Mouse (Mus musculus) liver (tissue): ENCODE results near the gene Shisa3.

ENCODE experiments used
- DNase-seq: peaks from one replicate; pipeline ENCODE4 v3.0.0-alpha.2; 2020; ENCODE audit warnings: mixed read lengths

Gene Shisa3

DNA sequence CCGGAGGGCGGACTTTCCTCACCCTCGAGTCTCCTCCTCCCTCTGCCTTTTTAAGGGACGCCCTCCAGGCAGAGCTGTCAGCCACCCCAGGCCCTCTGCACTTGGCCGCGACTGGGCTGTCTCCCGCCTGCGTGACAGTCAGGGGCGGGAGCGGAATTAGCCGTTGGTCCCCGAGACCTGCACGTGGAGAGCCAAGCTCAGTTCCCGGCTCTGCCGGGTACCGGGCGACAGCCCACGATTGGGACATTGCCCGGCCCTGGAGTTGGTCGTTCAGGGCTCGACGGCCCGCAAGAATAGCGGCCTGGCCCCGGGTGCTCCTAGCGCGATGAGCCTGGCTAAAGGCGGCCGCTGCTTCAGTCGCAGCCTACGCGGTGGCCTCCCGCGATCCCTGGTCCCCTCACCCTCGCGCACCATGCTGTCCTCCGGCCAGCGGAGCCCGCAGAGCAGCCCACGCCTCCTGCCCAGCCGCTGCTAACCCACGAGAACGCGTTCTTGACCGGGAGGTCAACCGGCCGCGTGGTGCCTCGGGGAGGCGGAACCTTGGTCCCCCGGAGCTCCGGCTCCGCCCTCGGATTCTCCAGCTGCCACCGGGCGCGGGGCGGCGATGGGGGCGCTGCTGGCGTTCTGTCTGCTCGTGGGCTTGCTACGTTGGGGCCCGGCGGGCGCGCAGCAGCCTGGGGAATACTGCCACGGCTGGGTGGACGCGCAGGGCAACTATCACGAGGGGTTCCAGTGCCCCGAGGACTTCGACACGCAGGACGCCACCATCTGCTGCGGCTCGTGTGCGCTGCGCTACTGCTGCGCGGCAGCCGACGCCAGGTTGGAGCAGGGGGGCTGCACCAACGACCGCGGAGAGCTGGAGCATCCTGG, at the start of gene Shisa3:
TSS of gene Shisa3 (plus strand) at position 79 of the 870 bp plus-strand sequence.
- peak; percentile 40 for DNase-seq

- DNase-seq, result no peak
Observed at GRCm38 (mm10) chr5:67558644-67559043, 49.0 kb upstream of the Shisa3 start.

DNA sequence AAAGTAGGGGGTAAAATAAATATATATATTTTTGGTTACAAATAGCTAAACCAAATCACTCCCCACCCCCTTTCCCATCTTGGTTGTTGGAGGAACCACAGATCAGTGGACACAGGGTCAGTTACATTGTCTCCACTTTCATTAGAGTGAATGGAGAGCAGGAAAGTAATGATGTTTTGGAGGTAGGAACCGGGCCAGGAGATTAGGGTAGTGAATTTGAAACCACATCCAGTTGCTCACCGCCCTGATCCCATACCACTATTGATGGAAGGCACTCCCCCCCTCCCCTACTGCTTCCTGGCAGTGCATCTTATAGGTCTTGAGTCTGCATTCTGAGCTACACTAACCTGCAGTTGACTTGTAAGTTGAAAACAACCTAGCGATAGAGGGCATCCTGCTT, 48.6 kb upstream of the Shisa3 start:
- no peak for DNase-seq

DNA sequence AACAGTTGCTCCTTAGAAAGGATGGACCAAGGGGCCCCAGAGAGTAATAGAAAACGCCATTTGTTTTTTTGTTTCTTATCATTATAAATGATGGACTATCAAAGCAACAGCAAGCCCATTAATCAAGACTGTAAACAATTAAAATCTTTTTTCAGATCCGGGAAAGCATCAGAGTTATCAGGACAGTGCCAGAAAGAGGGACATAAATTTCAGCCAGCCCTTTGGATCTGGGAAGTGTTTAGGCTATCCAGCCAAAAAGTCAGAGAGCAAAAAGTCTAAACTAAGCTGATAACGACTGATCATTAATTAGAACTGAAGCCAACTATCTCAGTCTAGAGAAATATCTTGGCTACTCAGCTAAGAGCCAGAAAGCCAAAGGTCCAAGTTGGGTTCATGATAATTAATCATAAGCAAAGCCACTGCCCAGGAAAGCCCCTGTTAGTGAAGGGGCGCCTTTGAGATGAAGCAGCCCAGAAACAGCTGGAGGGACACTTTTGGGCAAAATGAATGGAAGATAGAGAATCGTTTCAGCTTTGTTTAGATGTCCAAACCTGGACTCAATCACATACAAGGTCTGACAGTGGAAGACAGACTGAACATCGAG, 35.0 kb upstream of the Shisa3 start:
- no peak for DNase-seq

DNA sequence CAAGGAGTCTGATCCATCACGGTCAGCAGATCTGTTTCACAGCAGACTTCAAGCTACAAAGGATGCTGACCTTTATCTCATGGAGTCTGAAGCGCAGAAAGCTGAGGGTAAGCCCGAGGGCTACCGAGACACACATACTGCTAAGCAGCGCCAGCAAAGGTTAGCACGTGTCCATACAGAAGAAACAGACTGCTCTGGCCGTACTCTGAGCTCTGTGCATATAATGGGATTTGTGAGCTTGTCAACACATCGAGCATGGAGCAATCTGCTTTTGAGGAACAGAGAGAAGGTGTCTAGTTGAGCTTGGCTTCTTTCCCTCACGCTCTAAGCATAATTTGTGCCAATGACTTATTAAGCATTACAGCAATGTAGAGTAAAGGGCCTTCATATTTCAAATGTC, 33.6 kb upstream of the Shisa3 start:
- no peak for DNase-seq

- DNase-seq, result no peak
Observed at GRCm38 (mm10) chr5:67575705-67576104, 32.0 kb upstream of the Shisa3 start.

DNA sequence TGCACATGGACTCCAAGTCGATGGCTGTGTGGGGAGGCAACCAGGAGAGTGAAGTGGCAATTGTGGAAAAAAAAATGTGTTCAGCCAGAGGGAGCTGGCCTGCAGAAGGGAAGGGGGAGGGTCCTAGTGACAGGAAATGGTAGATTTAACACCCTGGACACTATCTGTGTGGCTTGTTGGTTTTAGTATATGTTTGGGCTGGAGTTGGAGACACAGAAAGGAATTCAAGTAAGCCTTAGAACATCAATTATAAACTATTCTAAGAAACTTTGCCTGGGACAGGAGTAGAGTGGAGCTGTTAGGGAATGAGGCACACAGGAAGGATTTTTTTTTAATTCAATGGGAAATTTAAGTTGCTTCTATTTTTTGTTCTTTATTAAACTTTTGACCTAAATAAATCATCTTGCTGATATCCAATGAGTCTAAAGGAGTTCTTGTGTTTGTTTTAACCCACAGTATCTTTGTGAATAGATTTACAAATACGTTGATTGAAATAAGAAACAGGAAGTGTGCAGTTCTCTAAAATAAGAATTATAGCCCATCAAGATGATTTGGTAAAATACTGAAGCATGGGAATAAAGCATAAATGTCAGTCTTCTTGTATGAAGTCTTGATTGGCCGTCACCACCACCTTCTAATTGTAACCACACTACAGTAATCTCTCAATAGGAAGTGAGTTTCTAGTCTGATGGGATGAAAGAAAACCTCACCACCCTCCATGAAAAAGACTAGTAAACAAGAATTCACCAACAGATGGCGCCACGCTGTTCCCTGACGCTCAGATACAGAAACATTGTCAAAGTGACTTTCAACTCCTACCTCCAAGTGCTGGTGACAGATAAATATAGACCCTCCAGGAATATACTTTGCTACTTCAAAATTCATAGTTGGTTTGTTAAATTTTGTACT, 27.7 kb upstream of the Shisa3 start:
- no peak for DNase-seq

DNA sequence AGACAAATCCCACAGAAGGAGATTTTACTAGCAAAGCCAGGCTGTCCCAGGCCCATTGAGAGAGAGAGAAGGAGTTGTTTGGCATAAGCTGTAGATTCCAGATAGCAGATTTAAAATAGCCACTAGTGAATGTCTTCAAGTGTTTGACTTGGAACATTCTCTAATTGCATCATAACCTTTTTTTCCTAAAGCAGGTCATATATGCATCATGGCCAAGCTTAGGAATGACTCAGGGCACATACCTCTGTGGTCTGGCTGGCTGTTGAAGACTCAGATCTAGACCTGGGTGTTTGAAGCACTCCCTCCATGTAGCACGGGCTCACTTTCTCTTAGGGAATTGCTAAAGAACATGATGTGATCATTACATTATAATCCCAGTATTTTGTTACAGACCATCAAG, 12.6 kb upstream of the Shisa3 start:
- DNase-seq, result no peak

- DNase-seq, result no peak
Observed at GRCm38 (mm10) chr5:67595629-67596028, 12.1 kb upstream of the Shisa3 start.

- no peak for DNase-seq
Observed at GRCm38 (mm10) chr5:67599935-67600334, 7.7 kb upstream of the Shisa3 start.

DNA sequence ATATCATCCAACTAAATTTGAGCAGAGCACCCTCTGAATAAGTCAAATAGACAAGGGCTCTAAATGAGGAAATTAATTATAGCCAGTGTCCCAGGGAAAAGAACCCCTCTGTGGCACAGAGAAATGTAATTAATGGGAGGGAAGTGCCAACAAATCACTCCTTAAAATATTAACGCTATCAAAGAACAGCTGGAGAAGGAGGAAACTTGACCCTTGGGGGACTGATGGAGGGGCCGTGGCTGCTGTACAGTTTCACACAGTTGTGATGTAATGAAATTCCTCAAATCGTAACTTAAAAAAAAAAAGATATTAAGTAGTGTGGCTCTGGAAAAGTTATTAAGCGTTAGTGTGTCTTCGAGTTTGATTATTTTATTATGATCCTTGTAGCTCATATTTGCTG, 1.7 kb upstream of the Shisa3 start:
- DNase-seq, result no peak

DNA sequence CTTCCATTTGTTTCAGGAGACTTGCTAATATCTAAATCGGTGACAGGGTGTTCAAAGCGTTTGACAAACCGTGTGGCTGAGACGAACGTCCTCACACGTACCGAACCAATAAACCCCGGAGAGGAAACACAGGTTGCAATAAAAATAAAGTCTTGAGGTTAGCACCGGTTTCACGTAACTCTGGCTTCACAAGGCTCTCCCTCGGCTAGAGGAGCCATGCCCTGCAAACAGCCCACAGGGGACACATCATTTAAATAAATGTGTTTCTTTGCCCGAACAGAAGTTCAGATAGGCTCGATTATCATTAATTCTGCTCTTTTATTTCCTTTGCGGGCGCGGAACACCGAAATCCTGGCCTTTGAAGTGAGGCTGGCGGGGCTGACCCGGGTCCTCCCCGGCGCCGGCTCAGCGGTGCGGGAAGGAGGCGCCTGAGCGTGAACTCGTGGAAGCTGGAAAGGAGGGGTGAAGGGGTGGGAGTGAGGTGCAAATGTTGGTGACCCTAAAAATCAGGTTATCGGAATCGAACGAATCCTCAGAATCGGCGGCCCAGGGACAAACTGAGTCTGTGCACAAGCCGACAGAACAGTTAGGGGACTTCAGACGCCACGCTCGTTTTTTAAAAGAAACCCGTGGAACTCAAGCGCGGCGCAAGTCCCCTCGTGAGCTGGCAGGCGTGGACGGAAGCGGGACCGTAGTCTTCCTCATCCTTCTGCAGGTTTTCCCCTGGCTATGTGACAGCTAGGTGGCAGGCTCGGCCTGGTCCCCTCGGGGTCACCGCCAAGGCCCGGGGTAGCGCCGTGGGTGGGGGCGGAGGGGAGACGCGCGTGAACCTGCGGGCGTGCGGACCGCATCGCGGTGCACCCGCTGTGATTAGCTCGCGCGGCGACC, 522 bp upstream of the Shisa3 start:
- peak; percentile 15 for DNase-seq

- DNase-seq, result no peak
Observed at GRCm38 (mm10) chr5:67608674-67609519, 1.2 kb downstream of the Shisa3 start.

GRCm38 (mm10) chr5:67609520-67609837, 1.8 kb downstream of the Shisa3 start:
- no peak for DNase-seq

DNA sequence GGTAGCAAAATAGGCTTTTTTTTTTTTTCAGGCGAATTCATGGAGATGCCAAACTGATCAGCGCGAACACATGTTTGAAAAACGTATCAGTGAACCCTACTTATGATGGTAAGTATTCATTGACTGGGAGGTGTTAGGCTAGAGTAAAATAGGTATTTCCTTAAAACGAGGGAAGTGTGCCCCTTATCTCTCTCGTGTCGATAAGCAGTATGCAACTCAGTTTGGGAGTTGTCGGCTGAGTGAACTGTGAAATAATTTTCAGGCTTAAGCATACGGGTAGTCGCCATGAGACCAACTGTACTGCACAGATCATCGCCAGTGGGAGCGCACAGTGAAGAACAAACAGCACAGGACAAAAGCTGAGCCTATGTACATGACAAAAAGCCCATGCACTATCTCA, 13.5 kb downstream of the Shisa3 start:
- no peak for DNase-seq

DNA sequence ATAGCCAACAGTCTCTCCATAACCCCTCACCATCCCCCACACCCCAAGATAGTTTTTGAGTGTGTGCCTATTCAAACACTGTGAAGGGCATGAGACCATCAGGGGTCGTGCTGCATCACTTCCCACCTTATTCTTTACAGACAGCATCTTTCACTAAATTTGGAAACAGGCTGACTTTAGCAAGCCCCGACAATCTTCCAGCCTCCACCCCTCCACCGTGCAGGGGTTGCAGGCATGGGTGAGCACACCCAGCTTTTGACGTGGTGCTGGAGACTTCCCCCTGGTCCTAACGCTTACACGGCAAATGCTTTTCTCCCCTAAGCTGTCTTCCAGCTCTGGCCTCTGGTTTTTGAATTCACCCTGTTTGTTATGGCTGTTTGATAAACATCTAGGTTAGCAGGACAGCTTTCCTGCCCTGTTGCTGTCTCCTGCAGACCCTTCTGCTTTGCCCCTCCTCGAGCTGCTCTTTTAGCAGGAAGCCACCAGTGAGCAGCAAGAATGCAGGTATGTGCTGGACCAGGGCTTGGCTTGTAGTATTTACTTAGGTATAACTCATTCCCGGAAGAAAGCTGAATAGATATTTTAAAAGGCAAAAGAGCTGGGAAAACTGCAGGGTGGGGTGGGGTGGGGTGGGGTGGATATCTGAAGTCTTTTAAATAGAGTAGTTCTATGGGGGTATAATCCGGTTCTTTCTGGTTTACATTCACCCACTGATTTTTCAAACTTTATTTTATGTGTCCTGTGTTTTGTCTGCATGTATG, 20.7 kb downstream of the Shisa3 start:
- DNase-seq, result no peak

DNA sequence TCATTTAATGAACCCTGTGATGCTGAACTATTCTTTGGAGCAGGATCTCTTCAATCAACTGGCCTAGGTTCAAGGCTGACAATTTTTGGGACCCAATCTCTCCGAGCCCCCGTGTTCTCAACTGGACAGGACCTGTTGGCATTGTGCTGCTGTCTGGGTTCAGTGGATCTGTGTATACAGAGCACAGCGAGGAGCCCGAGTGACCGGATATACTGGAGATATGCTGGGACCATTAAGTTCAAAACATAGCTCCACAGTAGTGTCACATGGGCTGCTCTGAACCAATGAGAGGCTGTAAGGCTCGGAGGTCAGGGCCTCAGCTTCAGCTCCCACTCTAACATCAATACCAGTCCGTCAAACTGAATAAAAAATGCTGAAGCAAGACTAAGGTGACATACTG, 21.8 kb downstream of the Shisa3 start:
- DNase-seq, result no peak

DNA sequence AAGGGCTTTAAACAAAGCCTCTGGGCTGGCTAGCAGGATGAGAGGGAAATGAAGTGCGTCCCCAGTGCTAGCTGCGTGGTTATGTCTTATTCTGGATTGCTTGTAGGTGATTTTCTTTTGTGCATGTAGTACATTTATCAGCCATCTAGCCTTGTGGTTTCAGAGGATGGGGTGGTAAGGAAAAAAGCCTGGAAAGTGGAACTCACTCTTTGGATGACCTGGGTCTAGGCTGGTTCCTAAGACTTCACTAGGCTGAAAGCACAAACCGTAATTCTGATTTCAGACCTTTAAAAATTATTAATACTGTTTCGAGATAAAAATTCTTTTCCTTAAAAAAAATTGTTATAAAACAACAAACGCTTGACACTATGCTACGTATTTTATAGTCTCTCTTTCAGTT, 22.2 kb downstream of the Shisa3 start:
- DNase-seq, result no peak

- no peak for DNase-seq
Observed at GRCm38 (mm10) chr5:67631261-67631660, 23.6 kb downstream of the Shisa3 start.

DNA sequence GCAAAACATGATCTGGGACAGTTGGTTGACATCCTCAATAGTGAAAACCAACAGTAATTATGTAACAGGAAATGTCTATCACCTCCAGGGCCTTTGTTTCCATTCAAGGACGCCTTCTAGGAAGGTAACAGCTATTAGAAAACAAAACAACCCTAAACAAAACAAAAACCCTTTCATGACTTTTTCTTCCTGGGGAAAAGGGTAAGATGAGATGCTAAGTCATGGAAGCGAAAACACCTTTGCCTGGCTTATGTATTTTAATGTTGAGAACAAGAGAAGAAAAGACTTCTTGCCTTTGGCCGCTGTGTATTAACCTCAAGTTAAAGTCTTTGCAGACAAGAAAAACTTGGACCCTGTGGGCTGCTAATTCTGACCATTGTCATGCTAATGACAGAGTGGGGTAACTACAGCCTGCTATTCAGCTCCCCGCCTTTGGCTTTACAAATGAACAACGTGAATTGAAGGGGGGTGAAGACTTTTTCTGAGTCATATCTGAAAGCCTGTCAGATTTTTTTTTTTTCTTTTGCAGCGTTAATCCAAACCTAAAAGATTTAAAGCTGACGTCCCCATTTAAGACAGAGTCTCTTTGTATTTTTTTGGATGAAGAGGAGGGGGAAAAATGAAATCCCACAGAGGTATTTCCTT, 25.6 kb downstream of the Shisa3 start:
- no peak for DNase-seq
